Mouse (Mus musculus) bone marrow macrophage, adult 2 months (primary cell): Measurements from ENCODE around the gene Zfp526. TPM values are rescaled to one million over a fixed set of nuclear protein-coding genes. Genes with fewer than 3 reads are reported as not detected.

Experiments
- H3K27ac ChIP-seq: 2 replicates; pipeline ENCODE4 v1.5.1; 2012; ENCODE audit warnings: low read depth, low read length; ENCODE audit not compliant: insufficient read depth
- H3K4me1 ChIP-seq: 2 replicates; pipeline ENCODE4 v1.6.1; 2012; ENCODE audit warnings: low read length; ENCODE audit not compliant: control insufficient read depth, insufficient read depth
- H3K4me3 ChIP-seq: 2 replicates; pipeline ENCODE4 v1.5.1; 2012; ENCODE audit warnings: mild to moderate bottlenecking, low read length, moderate library complexity; ENCODE audit not compliant: insufficient read depth
- CTCF ChIP-seq: IDR thresholded peaks from 2 replicates; pipeline ENCODE4 v1.5.1; 2012; ENCODE audit warnings: low read depth, mild to moderate bottlenecking, low read length, moderate library complexity
- POLR2A ChIP-seq: IDR thresholded peaks from 2 replicates; pipeline ENCODE4 v1.6.1; 2012; ENCODE audit warnings: mild to moderate bottlenecking, low read depth, low read length, borderline replicate concordance
- polyA plus RNA-seq: library from polyadenylated mRNA; stranded (reverse); fragments of >200 nt; gene quantifications from 2 replicates; pipeline ENCODE4 v1.2.4, GENCODE M21; 2012; ENCODE audit not compliant: missing spikeins, insufficient read depth, insufficient read length

The Zfp526 gene
- 5.0 and 6.4 TPM in 2 replicates for polyA plus RNA-seq

DNA sequence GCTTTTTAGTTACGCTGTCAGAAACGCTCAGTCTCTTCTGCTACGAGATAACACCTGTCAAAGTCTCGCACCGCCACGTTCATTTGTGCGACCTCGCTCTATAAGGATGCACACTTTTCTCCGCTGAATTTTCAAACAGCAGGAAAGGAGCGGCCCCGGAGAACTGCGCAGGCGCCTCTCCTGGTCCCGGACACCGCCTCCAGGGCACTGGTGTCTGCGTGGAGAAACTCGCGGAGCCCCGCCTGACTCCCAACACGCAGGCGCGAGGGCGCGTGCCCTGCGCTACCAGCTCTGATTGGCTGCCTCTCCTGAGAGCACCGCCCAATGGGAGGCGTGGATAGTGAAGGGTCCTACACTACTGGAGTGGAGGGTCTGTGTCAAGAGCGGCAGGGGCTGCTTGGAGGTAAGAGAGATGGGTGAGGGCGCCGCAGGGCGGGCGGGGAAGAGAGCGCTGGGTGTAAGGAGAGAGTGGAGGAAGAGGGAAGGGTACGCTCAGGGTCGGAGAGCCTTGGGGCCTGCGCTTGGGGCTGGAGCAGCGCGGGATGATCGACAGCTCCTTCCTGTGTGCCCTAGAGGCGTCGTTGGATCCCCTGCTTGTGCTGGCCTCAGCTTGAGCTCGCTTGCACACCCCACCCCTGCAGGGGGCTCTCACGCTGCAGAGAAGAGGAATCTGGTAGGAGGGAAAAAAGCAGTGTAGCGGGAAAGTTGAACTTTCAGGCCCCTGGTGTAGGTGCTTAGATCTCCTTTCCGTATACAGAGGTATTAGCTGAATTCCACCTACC lies at the start of gene Zfp526:
Zfp526 (plus strand) TSS at position 324 of the 782 bp plus-strand sequence.
- Histone ChIP-seq H3K4me3 (peak within 1 kb of the TSS; percentile 96), H3K4me1 (peaks cover 23% of the 10 kb centered on the region), H3K27ac (peak within 1 kb of the TSS; percentile 70)
- TF ChIP-seq POLR2A (no peak), CTCF (no peak)

DNA sequence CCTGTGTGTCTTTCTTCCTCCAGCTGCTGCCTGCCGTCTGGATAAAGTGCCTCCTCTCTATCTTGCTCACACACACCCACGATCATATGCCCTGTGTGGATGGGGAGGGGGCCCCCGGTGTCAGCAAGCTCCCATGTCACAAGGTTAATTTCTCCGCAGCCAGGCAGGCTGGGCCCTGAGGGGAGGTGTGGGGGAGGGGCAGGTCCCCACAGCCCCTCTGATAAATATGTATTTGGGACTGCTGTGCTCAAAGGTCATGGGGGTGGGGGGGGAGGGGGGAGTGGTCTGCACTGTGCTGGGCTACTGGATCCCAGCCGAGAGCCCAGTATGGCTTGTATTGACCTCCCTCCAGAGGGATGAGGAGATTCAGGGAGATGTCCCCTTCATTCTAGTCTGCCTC lies 48.6 kb upstream of the Zfp526 start:
- Histone ChIP-seq H3K4me1 (no peaks in the 10 kb centered on the region), H3K27ac (no peak overlapping the region), H3K4me3 (no peak overlapping the region)
- no peak for TF ChIP-seq CTCF
- TF ChIP-seq POLR2A, result no peak

DNA sequence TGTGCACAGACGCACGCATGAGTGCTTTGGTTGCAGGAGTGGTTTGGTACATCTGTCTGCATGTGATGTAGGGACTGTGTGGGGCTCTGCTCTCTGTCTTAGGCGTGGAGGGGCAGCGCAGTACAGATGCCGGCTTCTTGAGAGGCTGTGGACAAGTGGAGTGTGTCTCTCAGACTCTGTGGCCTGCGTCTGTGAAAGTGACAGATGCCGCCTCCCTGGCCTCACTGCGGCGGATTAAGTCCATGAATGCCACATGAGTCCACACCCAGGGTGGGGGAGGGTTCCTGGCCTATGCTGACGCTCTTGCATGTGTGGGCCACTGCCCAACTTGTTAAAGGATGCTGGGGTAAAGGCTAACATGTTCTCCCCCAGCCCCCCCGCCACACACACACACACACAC lies 46.9 kb upstream of the Zfp526 start:
- H3K4me3 ChIP-seq, result no peak overlapping the region

DNA sequence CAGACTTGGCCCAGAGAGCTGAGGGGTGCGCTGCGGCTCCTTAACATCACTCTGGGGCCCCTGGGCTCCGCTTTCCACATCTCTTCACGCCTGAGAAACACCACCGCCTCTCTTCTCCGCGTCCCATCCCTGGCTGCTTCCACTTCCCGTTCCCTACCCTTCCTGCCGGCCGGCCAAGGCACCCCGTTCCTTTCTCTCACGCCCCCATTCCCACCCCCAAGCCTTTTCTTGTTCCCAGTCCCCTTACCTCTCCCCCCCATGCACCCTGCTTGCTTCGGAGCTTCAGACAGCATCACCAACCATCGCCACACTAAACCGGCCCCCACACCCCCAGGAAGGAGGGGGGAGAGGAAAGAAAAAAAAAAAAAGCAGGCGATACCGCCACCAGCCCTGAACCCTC lies 42.9 kb upstream of the Zfp526 start:
- no peak for TF ChIP-seq POLR2A
- TF ChIP-seq CTCF, result no peak
- H3K4me3 ChIP-seq, result 0 out of 2 replicates have a peak overlapping the region, but pooled peaks have one; percentile 35
- no peak overlapping the region for H3K27ac ChIP-seq
- no peaks in the 10 kb centered on the region; the same call in 1 of the 2 replicates for H3K4me1 ChIP-seq

More for the DNA sequence above, 46.9 kb upstream of the Zfp526 start:
- TF ChIP-seq POLR2A, result no peak
- TF ChIP-seq CTCF, result no peak
- H3K4me1 ChIP-seq, result no peaks in the 10 kb centered on the region
- H3K27ac ChIP-seq, result no peak overlapping the region

DNA sequence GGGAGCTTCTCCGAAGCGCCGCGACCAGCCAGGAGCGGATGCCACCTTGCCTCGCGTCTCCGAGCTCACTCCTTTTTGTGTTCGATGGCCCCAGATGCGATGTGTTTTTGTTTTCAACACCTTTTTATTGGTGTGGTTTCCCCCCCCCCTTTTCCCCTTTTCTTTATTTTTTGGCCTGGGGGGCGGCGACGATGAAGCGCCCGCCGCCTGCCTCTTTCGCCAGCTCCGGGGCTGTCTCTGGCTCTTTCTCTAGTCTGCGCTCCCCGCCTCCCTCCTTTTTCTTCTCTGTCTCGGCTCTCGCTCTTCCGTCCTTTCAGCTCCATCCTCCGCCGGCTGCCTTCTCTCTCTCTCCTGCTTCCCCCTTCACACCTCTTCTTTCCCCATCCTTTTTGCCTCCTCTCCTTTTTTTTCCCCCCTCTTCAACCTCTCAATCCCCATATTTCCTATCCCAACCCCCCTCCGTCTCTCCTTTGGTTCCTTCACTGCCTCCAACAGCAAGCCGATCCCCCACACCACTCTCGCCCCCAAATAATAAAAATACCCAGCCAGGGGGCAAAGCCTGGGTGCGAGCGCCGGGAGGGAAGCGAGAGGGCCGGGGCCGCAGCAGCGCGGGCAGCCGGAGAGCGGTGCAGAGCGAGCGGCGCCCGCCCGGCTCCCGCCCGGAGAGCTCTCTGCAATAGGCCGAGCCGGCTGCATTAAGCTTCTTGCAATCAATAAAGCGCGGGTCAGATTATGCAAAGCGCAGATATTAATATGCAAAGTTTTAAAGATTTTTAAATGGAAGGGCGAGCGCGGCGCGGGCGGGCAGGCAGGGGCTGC lies 42.2 kb upstream of the Zfp526 start:
- Histone ChIP-seq H3K4me3 (peak overlapping the region; percentile 35), H3K4me1 (no peaks in the 10 kb centered on the region; the same call in 1 of the 2 replicates), H3K27ac (no peak overlapping the region)
- TF ChIP-seq CTCF, result no peak
- TF ChIP-seq POLR2A, result no peak

DNA sequence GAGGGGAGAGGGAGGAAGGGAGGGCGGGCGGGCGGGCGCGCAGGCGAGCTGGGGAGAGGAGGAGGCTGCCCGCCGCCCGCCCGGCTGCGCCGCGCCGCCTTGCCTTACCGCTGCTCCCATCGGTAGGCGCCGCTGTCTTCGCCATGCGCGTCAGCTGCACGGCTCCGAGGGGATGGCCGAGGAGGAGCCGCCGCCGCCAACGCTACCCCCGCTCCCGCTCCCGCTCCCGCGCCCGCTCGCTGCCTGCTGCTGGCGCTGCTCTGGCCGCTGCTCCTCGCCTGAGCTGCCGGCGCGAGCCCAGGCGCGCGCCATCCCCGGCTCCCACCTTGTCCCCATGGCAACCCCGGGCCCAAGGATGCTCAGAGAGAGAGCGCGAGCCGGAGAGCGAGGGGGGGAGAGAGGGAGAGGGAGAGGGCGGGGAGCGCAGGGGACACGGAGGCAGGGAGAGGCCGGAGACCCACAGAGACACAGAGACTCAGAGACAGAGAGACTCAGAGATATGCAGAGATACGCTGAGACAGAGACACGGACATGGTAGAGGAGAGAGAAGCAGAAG lies 41.5 kb upstream of the Zfp526 start, which contains the start of gene Pou2f2:
Pou2f2 (minus strand) TSS at position 121 of the 556 bp plus-strand sequence.
- TF ChIP-seq CTCF (no peak), POLR2A (no peak)
- peak within 1 kb of the TSS; percentile 35 for H3K4me3 ChIP-seq
- no peak within 1 kb of the TSS for H3K27ac ChIP-seq
- H3K4me1 ChIP-seq, result no peaks in the 10 kb centered on the region; the same call in 1 of the 2 replicates

DNA sequence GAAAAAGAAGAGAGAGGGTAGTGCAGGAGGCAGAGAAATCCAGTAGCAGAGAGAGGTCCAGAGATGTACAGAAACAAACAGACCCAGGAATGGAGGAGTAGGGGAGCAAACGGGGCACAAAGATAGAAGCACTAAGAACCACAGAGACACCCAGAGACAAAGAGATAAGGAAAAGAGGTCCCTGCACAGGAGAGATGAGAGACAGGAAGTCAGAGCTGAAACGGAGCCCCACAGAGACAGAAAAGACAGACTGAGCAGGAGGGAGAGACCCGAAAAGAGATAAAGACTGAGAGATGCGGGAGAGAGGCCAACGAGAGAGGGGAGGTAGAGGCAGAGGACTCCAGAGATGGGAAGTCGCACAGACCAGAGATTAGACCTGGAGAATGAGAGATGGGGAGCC lies 40.7 kb upstream of the Zfp526 start:
- H3K4me1 ChIP-seq, result no peaks in the 10 kb centered on the region; the same call in 1 of the 2 replicates
- no peak for TF ChIP-seq CTCF
- TF ChIP-seq POLR2A, result no peak
- H3K27ac ChIP-seq, result no peak overlapping the region
- H3K4me3 ChIP-seq, result no peak overlapping the region

DNA sequence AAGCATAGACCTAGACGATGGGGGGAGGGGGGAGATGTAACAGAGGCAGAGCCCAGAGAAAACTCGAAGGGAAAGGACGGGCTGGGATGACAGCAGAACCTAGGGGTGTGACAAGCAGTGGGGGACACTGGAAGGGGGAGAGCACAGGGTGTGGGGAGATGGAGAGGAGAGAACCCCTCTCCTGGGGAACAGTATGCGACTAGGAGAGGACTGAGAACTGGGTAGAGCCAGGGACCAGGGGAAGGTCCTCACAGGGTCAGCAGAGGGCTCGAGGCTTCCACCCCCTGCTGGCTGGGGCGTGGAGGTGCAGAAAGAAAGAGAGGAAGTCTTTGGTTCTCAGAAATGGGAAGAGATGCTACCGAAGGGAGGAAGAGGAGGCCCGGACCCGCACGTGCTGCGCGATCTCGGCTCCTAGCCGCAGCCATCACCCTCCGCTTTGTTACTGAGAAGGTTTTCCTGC lies 39.9 kb upstream of the Zfp526 start:
- Histone ChIP-seq H3K27ac (no peak overlapping the region), H3K4me3 (peak overlapping the region; percentile 27), H3K4me1 (no peaks in the 10 kb centered on the region; the same call in 1 of the 2 replicates)
- TF ChIP-seq POLR2A, result no peak
- peak; percentile 88 for TF ChIP-seq CTCF

DNA sequence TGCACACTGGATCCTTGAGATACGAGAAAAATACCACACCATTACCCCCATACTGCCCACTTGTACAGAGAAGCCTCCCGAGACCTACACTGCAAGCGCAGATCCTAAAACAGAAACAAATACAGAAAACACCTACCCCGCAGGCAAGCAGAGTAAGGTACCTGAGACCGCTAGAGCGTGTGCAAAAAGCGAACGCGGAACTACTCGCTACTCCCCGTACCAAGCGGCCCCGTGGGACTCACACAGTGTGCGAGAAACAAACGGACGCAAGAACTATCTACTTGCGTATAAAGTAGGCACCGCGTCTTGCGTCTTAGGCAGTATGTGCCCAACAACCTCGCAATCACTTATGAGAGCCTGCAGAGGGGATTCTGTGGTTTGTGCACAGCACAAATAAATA lies 39.4 kb upstream of the Zfp526 start:
- no peaks in the 10 kb centered on the region; the same call in 1 of the 2 replicates for H3K4me1 ChIP-seq
- H3K4me3 ChIP-seq, result peak overlapping the region; percentile 27
- H3K27ac ChIP-seq, result no peak overlapping the region
- TF ChIP-seq POLR2A (no peak), CTCF (no peak)
